Mouse (Mus musculus) leukemia stem cell, adult 10-12 weeks (primary cell): ENCODE results near the gene Zim1. TPM values are rescaled to one million over a fixed set of nuclear protein-coding genes. Genes with fewer than 3 reads are reported as not detected.

ENCODE experiments used
- polyA plus RNA-seq: library from polyadenylated mRNA; stranded (reverse); fragments of >175 nt; gene quantifications from 2 replicates; pipeline ENCODE4 v1.2.3, GENCODE M21; 2012; ENCODE audit warnings: low replicate concordance

Gene Zim1
- not detected in 2 replicates for polyA plus RNA-seq

GRCm38 (mm10) chr7:6696241-6697045 lies at the start of gene Zim1:
Gene Zim1 (minus strand): TSS chr7:6696450.

GRCm38 (mm10) chr7:6730241-6730640 lies 34.0 kb upstream of the Zim1 start, which contains the start of the genes Peg3 and Usp29:
Gene Peg3 (minus strand): TSS chr7:6730431.
Gene Usp29 (plus strand): TSS chr7:6730578.

Other genes with a start within 250 kb of the Zim1 start
- gene Olfr1336, start 240.3 kb downstream of the Zim1 start, polyA plus RNA-seq = not detected in 2 replicates
- gene Olfr1346, start 229.3 kb downstream of the Zim1 start, polyA plus RNA-seq = 0.06 TPM in 1 of 2 replicates, not detected in the other
- not detected in 2 replicates for gene Olfr5, start 209.5 kb downstream of the Zim1 start, polyA plus RNA-seq
- gene Olfr1347, start 196.7 kb downstream of the Zim1 start, polyA plus RNA-seq = not detected in 2 replicates
- gene Olfr1348, start 187.7 kb downstream of the Zim1 start, polyA plus RNA-seq = not detected in 2 replicates
- gene Olfr1349, start 173.5 kb downstream of the Zim1 start, polyA plus RNA-seq = 0.14 and 0.42 TPM in 2 replicates
- gene Olfr1350, start 131.6 kb downstream of the Zim1 start, polyA plus RNA-seq = not detected in 2 replicates
- gene Peg3, start 34.0 kb upstream of the Zim1 start, polyA plus RNA-seq = not detected in 2 replicates
- not detected in 2 replicates for gene Usp29, start 34.1 kb upstream of the Zim1 start, polyA plus RNA-seq